Mouse (Mus musculus): ENCODE data around the gene Stt3b.
A peak's percentile ranks its signal among the peaks of the same experiment; 100 is the strongest.

The Stt3b gene

DNA sequence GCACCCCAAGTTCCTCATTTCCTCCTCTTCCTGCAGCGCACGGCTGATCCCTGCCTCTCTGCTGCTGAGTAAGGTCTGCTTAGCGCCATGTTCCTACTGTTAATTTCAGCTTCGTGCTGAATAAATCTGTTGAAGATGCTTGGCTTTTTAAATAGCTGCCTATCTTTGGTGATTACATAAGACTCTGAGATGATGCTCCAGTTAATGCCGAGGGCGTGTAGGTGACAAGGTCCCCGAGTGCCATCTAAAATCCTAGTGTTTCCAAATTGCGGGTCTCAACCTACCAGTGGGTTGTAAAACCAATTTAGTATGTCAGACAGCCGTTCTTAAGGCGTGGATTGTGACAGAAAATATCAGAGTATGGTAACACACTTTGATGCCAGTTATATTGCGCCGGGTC, 99.7 kb downstream of the Stt3b start:
- DNase-seq = no peak

DNA sequence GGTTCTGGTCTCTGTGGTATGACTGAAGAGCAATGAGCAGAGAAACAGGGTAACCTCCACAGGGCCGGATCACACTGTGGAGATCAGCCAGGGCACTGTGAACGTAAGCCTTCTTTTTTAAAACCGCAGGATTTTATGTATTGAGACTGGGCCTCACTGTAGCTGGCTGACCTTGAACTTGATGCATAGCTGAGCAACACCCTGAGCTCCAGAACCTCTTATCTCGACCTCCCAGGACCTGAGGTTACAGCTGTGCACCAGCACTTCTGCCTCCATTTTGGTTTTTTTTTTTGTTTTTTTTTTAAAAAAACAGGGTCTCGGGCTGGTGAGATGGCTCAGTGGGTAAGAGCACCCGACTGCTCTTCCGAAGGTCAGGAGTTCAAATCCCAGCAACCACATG, 100.5 kb downstream of the Stt3b start:
- DNase-seq = no peak

DNA sequence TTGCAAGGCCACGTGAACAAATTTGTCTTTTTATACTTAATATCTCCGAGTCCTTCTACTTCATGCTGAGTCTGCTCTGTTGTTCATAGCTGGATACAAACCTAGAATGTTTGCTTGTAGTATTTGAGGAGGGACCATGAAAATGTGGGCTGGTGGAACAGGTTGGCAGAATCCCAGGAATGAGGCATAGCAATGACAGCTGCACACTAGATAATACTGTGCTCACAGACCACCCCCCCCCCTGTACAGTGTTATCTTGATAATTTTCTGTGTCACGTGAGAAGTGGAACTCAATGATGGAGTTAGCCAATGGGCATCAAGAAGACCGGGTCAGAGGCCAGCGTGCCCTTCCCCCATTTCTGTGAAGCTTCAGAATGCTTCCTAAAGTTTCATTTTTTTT, 104.0 kb downstream of the Stt3b start:
- no peak for DNase-seq

DNA sequence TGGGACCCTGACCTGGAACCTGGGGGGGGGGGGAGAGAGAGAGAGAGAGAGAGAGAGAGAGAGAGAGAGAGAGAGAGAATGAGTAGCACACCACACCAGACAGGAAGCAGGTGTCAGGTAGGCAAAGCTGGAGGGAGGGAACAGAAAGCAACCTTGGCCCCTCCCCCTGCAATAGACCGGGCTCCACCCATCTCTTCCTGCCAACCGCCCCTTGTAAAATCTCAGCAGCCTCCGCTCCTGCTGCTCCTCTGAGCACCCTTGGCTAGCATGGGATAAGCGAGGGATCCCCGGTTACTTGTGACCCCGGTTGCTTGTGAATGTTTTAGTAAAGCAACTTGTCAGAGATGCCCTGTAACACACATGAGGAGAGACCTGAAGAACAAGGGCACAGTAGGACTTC, 104.7 kb downstream of the Stt3b start:
- DNase-seq = peak; percentile 62

DNA sequence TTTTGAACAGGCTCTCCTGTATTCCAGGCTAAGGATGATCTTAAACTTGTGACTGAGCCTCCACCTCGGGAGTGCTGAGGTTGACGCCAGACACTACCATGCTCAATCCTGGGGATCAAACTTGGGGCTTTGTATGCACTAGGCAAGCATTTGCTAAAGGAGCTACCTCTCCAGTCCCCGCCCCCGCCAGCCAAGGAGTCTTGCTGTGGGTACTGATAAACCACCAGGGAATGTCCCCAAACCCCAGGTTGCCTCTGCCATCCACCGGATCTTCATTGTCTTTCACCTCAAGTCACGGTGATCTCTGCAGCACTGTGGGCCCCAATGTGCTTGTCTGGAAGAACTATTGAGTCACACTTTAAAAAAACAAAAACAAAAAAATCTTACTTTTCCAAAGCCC, 107.1 kb downstream of the Stt3b start:
- DNase-seq = no peak

DNA sequence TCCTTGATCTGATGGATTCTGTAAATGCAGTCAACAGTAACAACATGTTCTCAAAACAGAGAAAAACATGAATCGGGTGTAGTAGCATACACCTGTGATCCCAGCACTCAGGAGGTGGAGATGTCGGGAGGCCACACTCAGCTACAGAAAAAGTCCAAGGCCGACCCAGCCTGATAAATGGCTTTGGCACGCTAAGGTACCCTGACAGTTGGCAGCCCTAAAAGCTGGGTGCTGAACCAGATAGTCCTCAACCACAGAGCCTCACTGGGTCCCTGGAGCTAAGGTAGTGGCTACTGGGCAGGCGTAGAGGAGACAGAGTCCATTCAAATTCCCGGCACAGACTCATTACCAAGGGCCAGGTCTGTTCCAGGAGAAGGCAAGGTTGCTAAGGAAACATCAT, 109.0 kb downstream of the Stt3b start:
- no peak for DNase-seq

DNA sequence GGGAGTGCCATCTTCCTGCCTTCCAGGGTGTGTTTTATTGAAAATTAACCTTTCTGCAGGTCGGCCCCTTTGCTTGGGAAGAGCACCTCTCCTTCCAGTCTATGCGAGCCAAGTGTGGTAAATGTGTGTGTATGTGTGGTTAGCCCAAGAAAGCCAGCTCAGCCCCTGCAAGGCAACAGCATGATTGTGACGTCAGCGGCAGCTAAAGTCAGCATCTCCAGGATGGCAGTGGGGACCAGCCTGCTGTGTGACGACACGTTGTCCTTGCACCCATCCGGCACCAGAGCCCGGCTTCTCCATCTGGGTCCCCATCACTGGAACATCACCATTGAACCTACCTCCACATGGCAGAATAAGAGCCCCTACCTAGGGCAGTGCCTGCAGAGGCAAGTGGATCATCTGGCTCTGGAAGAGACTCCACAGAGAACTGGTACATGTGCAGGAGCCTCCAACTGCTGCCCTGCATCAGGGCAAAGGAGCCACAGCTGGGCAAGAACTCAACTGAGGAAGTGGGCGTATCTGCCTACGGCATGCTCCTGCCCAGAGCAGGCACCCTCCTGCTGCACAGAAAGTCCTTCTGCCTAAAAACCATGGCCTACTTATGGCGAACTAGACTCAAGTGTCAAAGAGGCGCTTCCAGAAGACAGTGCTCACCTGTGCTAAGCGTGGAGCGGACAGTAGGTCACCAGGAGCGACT, 109.9 kb downstream of the Stt3b start:
- no peak for DNase-seq

DNA sequence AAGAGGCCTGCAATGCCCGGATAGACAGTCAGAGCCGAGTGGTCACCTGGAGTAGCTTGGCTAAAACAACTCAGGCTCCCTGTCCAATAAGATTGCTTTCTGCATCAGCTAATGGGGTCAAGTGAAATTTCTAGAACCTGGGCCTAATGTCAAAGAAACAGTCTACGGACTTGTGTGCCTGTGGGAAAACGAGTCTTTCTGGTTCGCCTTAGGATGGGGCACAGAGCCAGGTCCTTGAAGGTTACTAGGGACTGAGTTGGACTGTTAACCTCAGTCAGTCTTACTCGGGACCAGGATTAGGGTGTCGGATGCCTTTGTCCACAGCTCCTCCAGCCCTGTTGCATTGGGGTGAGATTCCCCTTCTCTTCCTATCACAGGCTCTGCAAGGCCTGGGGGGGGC, 113.1 kb downstream of the Stt3b start:
- peak; percentile 85 for DNase-seq

DNA sequence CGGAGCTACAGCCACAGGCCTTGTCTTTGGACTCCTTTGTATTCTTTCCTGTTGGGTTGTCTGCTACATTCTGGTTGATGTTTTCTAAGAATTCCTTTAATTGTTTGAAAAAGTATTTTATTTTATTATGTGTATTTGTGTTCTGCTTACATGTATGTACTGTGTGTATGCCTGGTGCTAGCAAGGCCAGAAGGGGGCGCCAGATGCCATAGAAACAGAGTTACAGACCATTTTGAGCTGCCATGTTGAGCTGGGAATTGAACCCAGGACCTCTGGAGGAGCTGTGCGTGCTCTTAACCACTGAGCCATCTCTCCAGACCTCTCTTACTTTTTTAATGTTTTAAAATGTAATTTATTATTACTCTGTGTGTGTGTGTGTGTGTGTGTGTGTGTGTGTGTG, 117.3 kb downstream of the Stt3b start:
- DNase-seq = no peak

Data from lung, postnatal 36 days (tissue).